Mouse (Mus musculus): ENCODE results near the gene Dpagt1.
A peak's percentile ranks its signal among the peaks of the same experiment; 100 is the strongest.
"Not testable (repeated sequence)": the region's sequence is repeated elsewhere in the genome, so short reads cannot be mapped to it uniquely, and the experiment has no call there.

Dpagt1 gene

GRCm38 (mm10) chr9:44325768-44326370 lies at the start of gene Dpagt1:
Gene Dpagt1 (plus strand): TSS chr9:44326019.
- DNase-seq (ENCODE audit: low spot score in 2 of 2): no peak

GRCm38 (mm10) chr9:44283183-44283582 lies 42.6 kb upstream of the Dpagt1 start:
- no peak for DNase-seq (ENCODE audit: low spot score in 2 of 2)

- no peak for DNase-seq (ENCODE audit: low spot score in 2 of 2)
These were observed 39.5 kb upstream of the Dpagt1 start for GRCm38 (mm10) chr9:44286256-44286850.

DNA sequence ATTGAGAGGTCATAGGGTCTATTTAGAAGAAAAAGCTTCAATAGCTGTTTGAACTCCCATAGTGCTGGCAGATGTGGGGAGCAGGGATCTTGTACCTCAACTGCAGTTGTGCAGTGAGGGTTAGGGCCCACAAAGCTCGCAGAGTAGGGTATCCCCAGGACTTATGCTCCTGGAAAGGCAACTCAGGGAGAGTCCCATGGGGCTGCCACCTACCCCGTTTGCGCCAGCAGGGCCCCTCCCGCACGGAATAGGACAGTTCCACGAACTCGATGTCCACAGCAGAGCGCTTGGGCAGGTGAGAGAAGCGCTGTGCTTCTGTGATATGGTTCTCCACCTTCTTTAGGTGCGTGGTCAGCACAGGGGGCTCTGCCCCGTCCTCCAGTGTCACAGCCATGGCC lies 38.8 kb upstream of the Dpagt1 start:
- no peak for DNase-seq (ENCODE audit: low spot score in 2 of 2)

DNA sequence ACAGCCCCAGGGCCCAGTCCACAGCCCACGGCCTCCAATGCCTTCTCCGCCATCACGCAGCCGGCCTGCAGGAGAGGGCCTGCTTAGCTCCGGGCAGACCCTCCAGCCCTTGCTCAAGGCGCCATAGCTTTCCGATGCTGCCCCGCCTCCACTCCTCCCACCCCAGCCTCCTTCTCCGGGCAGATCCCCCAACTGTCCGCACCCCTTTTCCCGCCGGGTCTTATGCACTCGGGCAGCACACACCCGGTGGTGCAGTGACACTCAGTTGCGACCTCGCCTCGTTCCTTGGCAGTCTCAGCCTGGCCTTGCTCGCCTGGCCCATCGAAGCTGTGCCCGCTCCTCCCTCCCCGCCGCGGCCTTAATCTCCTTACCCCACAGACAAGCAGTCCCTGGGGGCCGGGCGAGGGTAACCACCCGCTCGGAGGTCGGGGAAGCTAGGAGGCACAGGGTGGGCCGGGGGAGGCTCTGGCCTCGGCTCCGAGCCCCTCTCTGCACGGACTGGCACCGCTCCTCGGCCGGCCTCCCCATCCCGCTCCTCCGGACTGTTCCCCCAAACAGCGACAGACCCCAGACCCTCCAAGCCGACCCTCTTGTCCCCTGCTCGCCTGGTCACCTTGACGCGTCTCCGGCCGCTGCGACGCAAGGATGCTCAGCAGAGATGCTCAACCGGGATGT lies 38.3 kb upstream of the Dpagt1 start:
- DNase-seq (ENCODE audit: low spot score in 2 of 2): peak in 1 of 2 experiments; percentile 7

DNA sequence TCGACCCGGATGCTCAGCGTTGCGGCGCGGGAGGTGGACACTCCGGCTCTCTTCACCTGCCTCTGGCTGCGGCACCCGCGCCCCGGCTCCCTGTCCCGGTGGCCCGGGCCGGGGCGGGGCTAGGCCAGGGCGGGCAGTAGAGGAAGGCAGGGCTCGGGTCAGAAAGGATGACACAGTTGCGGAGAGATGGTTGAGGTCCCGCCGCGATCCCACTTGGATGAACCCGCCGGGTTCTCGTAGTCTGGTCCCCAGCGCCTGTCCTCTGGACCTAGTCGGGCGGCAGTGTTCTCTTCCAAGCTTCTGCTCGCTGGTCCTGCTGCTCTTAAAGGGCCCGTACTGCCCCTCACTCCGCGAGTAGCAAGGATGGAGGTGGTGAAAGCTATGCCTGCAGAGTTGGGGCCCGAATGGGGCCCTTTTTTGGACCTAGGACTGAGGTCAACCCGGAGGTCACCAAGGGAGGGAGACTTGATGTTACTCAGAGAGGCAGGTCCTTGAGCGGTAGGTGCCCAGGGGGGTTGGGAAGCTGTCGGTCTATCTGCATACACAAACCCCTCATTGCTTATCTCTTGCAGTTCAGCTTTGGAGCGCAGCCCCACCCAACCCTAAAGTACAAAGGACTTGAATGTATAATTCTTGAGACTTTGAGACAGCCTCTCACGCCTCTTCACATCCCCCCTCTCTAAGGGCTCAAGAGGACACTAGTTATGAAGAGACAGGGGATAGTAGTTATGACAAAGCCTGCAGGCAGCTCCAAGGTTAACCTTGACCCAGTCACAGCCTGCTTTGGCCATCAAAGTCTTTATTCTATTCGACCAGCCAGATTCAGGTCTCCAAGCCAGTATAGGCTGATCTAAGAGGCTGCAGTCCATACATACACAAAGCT lies 37.5 kb upstream of the Dpagt1 start, which contains the start of gene Abcg4:
Gene Abcg4 (minus strand): TSS at position 540 of the 883 bp plus-strand sequence.
- peak in 1 of 2 experiments; percentile 6 for DNase-seq (ENCODE audit: low spot score in 2 of 2)

DNA sequence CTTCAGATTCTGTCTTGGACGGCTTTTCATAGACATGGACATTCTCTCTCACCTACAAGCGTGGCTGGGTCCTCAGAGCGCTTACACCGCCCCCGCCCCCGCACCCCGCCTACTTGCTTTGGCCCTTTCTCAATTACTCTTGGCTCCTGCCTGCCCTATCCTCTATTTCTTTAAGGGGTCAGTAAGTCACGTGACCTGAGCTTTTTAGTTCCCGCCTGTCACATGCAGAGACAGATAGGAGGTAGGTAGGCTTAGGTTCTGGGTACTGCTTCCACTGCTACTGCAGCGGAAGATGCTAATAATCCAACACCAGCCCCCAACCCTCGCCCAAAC lies 36.9 kb upstream of the Dpagt1 start:
- no peak for DNase-seq (ENCODE audit: low spot score in 2 of 2)

- peak; percentile 20 to 52 for DNase-seq (ENCODE audit: low spot score in 2 of 2)
These were observed 33.3 kb upstream of the Dpagt1 start for GRCm38 (mm10) chr9:44292490-44292889.

DNA sequence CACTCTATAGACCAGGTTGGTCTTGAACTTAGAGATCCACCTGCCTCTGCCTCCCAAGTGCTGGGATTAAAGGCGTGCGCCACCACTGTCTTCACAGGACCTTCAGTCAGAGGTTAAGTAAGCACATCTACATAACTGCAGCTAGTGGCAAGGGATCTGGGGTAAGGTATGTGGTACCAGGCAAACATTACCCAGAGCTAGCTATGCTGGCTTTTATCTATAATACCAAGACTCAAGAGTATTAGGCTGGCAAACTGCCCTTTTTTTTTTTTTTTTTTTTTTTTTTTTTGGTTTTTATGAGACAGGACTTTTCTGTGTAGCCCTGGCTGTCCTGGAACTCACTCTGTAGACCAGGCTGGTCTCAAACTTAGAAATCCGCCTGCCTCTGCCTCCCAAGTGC lies 25.8 kb upstream of the Dpagt1 start:
- DNase-seq (ENCODE audit: low spot score in 2 of 2): not testable (repeated sequence)

DNA sequence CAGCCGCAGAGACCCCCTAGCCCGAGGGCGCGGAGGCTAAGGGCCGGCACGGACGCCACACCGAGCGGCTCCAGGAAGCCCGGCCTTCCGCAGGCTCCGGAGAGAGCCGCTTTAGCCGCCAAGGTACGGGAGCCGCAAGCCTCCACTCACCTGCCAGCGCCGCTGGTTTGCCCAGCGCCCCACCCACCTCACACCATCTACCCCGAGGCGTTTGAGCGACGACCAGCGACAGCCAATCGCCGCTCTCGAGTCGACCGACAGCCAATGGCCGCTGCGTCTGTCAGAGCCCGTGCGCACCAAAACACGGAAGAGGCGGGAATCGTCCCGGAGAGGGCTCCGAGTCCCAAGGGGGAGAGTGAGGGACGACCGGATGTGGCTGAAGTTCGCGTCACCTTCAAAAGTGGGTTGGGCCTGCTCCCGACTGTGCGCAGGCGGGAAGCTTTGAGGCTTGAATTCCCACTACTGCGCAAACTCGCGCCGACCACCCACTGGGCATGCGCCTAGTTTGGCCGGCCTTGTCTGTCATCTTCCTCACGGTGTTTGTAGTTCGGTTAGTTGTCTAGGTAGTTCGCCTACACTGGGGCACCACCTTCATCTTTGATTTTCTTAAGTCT lies 20.2 kb upstream of the Dpagt1 start, which contains the start of gene Hinfp:
Gene Hinfp (minus strand): TSS at position 206 of the 614 bp plus-strand sequence.
- peak; percentile 98 to 99 for DNase-seq (ENCODE audit: low spot score in 2 of 2)

GRCm38 (mm10) chr9:44306532-44306931 lies 19.3 kb upstream of the Dpagt1 start:
- no peak for DNase-seq (ENCODE audit: low spot score in 2 of 2)

GRCm38 (mm10) chr9:44307248-44307647 lies 18.6 kb upstream of the Dpagt1 start:
- peak in 1 of 2 experiments; percentile 39 for DNase-seq (ENCODE audit: low spot score in 2 of 2)

- DNase-seq (ENCODE audit: low spot score in 2 of 2): no peak
These were observed 16.1 kb upstream of the Dpagt1 start for GRCm38 (mm10) chr9:44309756-44310155.

DNA sequence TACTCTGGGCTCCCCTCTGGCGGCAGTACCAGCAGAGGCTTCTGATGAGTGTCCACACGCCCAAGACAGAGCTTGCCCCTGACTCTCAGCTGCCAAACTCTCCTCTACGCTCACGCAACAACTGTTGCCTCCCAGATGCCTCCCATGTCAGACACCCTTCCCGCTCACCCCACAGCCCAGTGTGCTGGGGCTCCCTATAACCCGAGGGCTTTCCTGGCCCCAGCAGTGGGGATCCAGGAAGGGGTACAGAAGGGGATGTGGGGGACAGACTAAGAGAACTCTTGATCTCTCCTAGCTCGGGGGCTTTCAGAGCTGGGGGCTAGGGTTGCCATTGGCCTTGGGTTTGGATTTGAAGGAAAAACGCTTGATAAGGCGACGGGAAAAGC lies 15.1 kb upstream of the Dpagt1 start:
- no peak for DNase-seq (ENCODE audit: low spot score in 2 of 2)

DNA sequence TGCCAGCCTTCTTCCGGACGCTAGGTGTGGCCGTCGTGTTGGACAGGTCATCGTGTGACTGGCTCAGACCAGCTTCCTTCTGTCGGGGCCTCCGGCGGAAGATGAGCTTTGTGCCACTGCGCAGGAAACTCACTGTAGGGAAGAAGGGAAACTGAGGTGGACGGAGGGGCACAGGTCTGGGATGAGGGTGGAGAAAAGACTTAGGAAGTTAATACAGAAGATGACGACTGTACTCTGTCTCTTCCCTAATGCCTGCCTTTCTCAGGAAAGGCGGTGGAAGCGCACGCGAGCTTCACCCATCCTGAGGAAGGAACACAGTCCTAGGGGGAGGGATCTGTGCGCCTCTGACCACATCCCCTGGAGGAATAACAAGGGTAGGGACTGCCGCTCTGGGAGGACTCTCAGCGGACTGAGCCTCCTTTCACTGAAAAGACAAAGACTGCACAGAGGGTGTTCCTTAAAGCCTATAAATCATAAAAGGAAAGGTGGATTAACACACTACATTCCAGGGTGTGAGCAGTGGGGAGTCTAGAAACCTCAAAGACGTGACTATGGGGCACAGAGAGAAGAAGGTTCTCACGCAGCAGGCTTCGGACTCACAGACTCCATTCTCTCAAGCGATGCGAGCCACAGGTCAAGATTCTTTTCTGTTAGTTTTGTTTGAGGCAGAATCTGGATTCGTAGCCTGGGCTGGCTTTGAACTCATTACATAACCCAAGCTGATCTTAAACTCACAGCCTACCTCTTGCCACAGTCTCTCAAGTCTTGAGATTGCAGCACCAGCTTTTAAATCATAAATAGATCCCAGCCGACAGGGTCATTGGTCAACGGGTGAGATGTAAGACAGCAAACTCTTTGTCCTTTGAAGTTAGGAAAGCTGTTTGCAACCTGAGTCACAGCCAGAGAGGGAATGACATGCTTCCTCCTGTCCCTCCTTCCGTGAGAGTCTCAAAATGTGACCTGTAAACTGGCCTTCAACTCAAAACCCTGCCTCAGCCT lies 14.4 kb upstream of the Dpagt1 start:
- no peak for DNase-seq (ENCODE audit: low spot score in 2 of 2)

DNA sequence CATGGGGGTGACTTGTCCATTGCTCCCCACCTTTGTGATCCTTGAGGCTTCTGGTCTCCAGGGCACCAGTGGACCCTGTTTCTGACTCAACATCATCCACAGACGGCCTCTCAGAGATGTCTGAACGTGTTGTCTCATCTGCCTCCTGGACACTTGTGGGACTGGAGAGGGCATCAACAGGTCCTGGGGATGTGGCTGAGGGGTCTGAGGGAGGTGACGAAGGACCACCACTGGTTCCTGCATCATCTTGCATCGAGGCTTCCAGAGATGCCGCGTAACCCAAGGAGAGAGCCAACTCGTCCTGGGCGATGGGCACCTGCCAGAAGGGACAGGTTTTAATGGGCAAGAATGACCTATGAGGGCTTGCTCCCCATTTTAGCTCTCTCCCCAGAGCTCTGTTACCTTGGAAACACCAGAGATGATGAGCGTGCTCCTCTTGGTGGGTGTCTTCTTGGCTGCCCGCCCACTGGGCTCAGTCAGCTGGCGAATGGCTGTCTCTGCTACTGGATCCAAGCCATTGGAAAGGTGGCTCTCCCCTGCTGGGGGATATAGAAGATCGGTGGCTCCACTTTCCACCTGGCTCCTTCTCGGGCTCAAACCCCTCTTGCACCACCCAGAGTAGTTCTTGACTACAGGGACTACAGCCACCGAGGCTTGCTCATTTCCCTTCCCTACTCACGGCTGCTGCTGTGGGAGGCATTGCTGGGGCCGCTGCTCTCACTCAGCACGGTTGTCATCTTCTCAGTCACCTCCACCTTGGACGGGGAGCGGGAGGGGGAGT lies 12.2 kb upstream of the Dpagt1 start:
- DNase-seq (ENCODE audit: low spot score in 2 of 2): no peak

DNA sequence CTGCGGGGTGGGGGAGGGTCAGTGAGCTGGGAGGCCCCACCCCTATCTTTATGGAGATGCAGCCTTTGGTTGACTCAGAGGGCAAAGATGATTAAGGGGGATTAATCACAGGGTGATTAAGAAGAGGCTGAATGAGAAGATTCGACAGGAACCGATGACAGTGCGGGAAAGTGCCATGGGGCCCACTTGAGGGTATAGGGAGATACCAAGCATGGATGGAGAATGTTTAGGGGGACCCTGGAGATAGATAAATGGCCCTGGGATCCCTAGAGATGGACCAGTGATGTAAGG lies 11.6 kb upstream of the Dpagt1 start:
- no peak for DNase-seq (ENCODE audit: low spot score in 2 of 2)

- DNase-seq (ENCODE audit: low spot score in 2 of 2): no peak
These were observed 10.9 kb upstream of the Dpagt1 start for GRCm38 (mm10) chr9:44314910-44315309.

DNA sequence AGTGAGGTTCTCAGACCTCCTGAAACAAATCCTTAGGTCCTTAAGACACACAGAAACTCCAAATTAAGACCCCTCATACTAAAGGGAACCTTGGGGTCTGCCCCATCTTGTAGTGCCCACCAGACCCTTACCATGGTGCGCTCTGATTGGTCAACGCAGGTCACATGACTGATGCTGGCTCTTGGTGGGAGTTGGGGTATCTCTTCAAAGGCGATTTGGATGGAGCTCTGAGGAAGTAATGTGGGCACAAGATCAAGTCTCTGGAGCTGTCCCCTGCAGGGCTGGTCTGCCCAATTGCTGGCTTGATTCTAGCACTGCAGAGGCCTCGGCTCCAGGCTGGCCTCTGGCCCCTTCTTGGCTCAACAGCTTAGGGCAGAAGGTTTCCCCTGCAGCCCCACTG lies 8.4 kb upstream of the Dpagt1 start:
- no peak for DNase-seq (ENCODE audit: low spot score in 2 of 2)

Data from natural killer cell, adult 2 months (primary cell).